Mouse (Mus musculus): ENCODE data around the gene Gtf3c5. TPM values are rescaled to one million over a fixed set of nuclear protein-coding genes. Genes with fewer than 3 reads are reported as not detected.
A peak's percentile ranks its signal among the peaks of the same experiment; 100 is the strongest.

Gene Gtf3c5
- total RNA-seq, 2 experiments from 2014 or later: 14.8 TPM

- DNase-seq (ENCODE audit: low spot score in 2 of 2): no peak
These were observed 6.7 kb downstream of the Gtf3c5 start for GRCm38 (mm10) chr2:28576815-28577214.

GRCm38 (mm10) chr2:28575341-28575740 lies 8.2 kb downstream of the Gtf3c5 start:
- DNase-seq (ENCODE audit: low spot score in 2 of 2): no peak

- DNase-seq (ENCODE audit: low spot score in 2 of 2): no peak
These were observed 13.6 kb downstream of the Gtf3c5 start for GRCm38 (mm10) chr2:28569903-28570302.

GRCm38 (mm10) chr2:28566545-28566944 lies 17.0 kb downstream of the Gtf3c5 start:
- DNase-seq (ENCODE audit: low spot score in 2 of 2): no peak

GRCm38 (mm10) chr2:28564380-28564779 lies 19.2 kb downstream of the Gtf3c5 start:
- DNase-seq (ENCODE audit: low spot score in 2 of 2): no peak

- no peak for DNase-seq (ENCODE audit: low spot score in 2 of 2)
These were observed 19.7 kb downstream of the Gtf3c5 start for GRCm38 (mm10) chr2:28563830-28564229.

- DNase-seq (ENCODE audit: low spot score in 2 of 2): no peak
These were observed 20.2 kb downstream of the Gtf3c5 start, which contains the start of gene Cel for GRCm38 (mm10) chr2:28563303-28563702. Cel (minus strand) TSS chr2:28563403.

- no peak for DNase-seq (ENCODE audit: low spot score in 2 of 2)
These were observed 26.1 kb downstream of the Gtf3c5 start for GRCm38 (mm10) chr2:28557452-28557851.

GRCm38 (mm10) chr2:28552301-28552700 lies 31.2 kb downstream of the Gtf3c5 start:
- no peak for DNase-seq (ENCODE audit: low spot score in 2 of 2)

GRCm38 (mm10) chr2:28549157-28549556 lies 34.4 kb downstream of the Gtf3c5 start:
- no peak for DNase-seq (ENCODE audit: low spot score in 2 of 2)

- peak; percentile 70 to 81 for DNase-seq (ENCODE audit: low spot score in 2 of 2)
These were observed 36.0 kb downstream of the Gtf3c5 start for GRCm38 (mm10) chr2:28547237-28548172.

- no peak for DNase-seq (ENCODE audit: low spot score in 2 of 2)
These were observed 37.0 kb downstream of the Gtf3c5 start for GRCm38 (mm10) chr2:28546560-28546959.

- DNase-seq (ENCODE audit: low spot score in 2 of 2): no peak
These were observed 37.6 kb downstream of the Gtf3c5 start for GRCm38 (mm10) chr2:28545976-28546375.

- no peak for DNase-seq (ENCODE audit: low spot score in 2 of 2)
These were observed 39.7 kb downstream of the Gtf3c5 start for GRCm38 (mm10) chr2:28543894-28544293.

GRCm38 (mm10) chr2:28540587-28541227 lies 42.8 kb downstream of the Gtf3c5 start:
- no peak for DNase-seq (ENCODE audit: low spot score in 2 of 2)

GRCm38 (mm10) chr2:28539949-28540348 lies 43.6 kb downstream of the Gtf3c5 start:
- no peak for DNase-seq (ENCODE audit: low spot score in 2 of 2)

- peak; percentile 70 to 86 for DNase-seq (ENCODE audit: low spot score in 2 of 2)
These were observed 44.3 kb downstream of the Gtf3c5 start for GRCm38 (mm10) chr2:28539206-28539605.

- no peak for DNase-seq (ENCODE audit: low spot score in 2 of 2)
These were observed 44.8 kb downstream of the Gtf3c5 start for GRCm38 (mm10) chr2:28538817-28539128.

- no peak for DNase-seq (ENCODE audit: low spot score in 2 of 2)
These were observed 45.3 kb downstream of the Gtf3c5 start for GRCm38 (mm10) chr2:28537995-28538816.

GRCm38 (mm10) chr2:28537634-28537920 lies 46.0 kb downstream of the Gtf3c5 start:
- no peak for DNase-seq (ENCODE audit: low spot score in 2 of 2)

- DNase-seq (ENCODE audit: low spot score in 2 of 2): no peak
These were observed 46.6 kb downstream of the Gtf3c5 start for GRCm38 (mm10) chr2:28536766-28537633.

Data from gastrocnemius, postnatal 4 days (tissue).